Mouse (Mus musculus) hindbrain, embryonic 11.5 days (tissue): ENCODE measurements around the gene Ptprg. TPM values are rescaled to one million over a fixed set of nuclear protein-coding genes. Genes with fewer than 3 reads are reported as not detected.
"Not testable (repeated sequence)": the region's sequence is repeated elsewhere in the genome, so short reads cannot be mapped to it uniquely, and the experiment has no call there.

ENCODE experiments used
- ATAC-seq: fragments of 200-750 bp; cut with Nextera tagmentation; 2 replicates; pipeline ENCODE4 v1.8.0; 2017; ENCODE audit warnings: mild to moderate bottlenecking, moderate TSS enrichment, moderate library complexity; ENCODE audit not compliant: low FRiP score
- DNase-seq: peaks from one replicate; pipeline ENCODE4 v3.0.0-alpha.2; 2015; ENCODE audit warnings: low spot score
- H3K27ac ChIP-seq: fragments of 300-500 bp; sonication (generic); 2 replicates; pipeline ENCODE4 v1.5.1; 2014; ENCODE audit warnings: mild to moderate bottlenecking, low read depth, low read length
- H3K27me3 ChIP-seq: fragments of 300-500 bp; sonication (generic); 2 replicates; pipeline ENCODE4 v1.6.1; 2014; ENCODE audit warnings: mild to moderate bottlenecking, low read length, moderate library complexity, mixed read lengths; ENCODE audit not compliant: control insufficient read depth, insufficient read depth
- H3K36me3 ChIP-seq: fragments of 300-500 bp; sonication (generic); 2 replicates; pipeline ENCODE4 v1.6.1; 2014; ENCODE audit warnings: mild to moderate bottlenecking, low read length, moderate library complexity, mixed read lengths; ENCODE audit not compliant: control insufficient read depth, insufficient read depth
- H3K4me1 ChIP-seq: fragments of 300-500 bp; sonication (generic); replicated peaks from 2 replicates; pipeline ENCODE4 v1.6.1; 2014; ENCODE audit warnings: low read length, mixed read lengths; ENCODE audit not compliant: control insufficient read depth, insufficient read depth
- H3K4me2 ChIP-seq: fragments of 300-500 bp; sonication (generic); replicated peaks from 2 replicates; pipeline ENCODE4 v1.6.1; 2014; ENCODE audit warnings: mild to moderate bottlenecking, low read depth, low read length
- H3K4me3 ChIP-seq: fragments of 300-500 bp; sonication (generic); 2 replicates; pipeline ENCODE4 v1.5.1; 2014; ENCODE audit warnings: low read depth, low read length
- H3K9ac ChIP-seq: fragments of 300-500 bp; sonication (generic); 2 replicates; pipeline ENCODE4 v1.6.1; 2014; ENCODE audit warnings: low read depth, low read length
- H3K9me3 ChIP-seq: fragments of 300-500 bp; sonication (generic); 2 replicates; pipeline ENCODE4 v1.6.1; 2016; ENCODE audit warnings: low read length; ENCODE audit not compliant: control insufficient read depth
- WGBS: fragments of 180-500 bp; shearing (Covaris S2); extraction: QIAGEN DNeasy Blood & Tissue Kit; methylation state at CpG from one replicate; pipeline ENCODE4 v1.1.7; 2014; 5-methylcytosine and 5-hydroxymethylcytosine counted together
- polyA plus RNA-seq: library from polyadenylated mRNA; unstranded; fragments of >200 nt; fragmentation: Nextera tagmentation; extraction: Ambion mirVana; gene quantifications from 2 replicates; pipeline ENCODE4 v1.2.1, GENCODE M21; 2014

Ptprg gene
- polyA plus RNA-seq, 1 experiment from 2014 or later = 45.0 TPM

GRCm38 (mm10) chr14:12047637-12048036 is 494.3 kb downstream of the Ptprg start:
- Histone ChIP-seq H3K36me3 (no peaks in the 10 kb centered on the region), H3K9ac (no peak overlapping the region), H3K27ac (no peak overlapping the region), H3K4me1 (no peaks in the 10 kb centered on the region), H3K9me3 (no peaks in the 10 kb centered on the region), H3K27me3 (no peaks in the 10 kb centered on the region), H3K4me2 (no peak overlapping the region), H3K4me3 (no peak overlapping the region)
- WGBS = 95% methylated on average over 4 of the region's 4 CpGs
- DNase-seq (no peak), ATAC-seq (no peak)

- no peak for ATAC-seq
- 61% methylated on average over 5 of the region's 5 CpGs for WGBS
Measured at GRCm38 (mm10) chr14:12056912-12057524, 503.7 kb downstream of the Ptprg start.

GRCm38 (mm10) chr14:12057856-12058255 is 504.5 kb downstream of the Ptprg start:
- H3K27me3 ChIP-seq = no peaks in the 10 kb centered on the region
- no peak for DNase-seq
- H3K36me3 ChIP-seq = no peaks in the 10 kb centered on the region
- no peak overlapping the region for H3K4me2 ChIP-seq
- WGBS = 94% methylated on average over 2 of the region's 2 CpGs
- H3K9ac ChIP-seq = no peak overlapping the region
- no peak overlapping the region for H3K27ac ChIP-seq
- no peak overlapping the region for H3K4me3 ChIP-seq
- ATAC-seq = no peak
- H3K4me1 ChIP-seq = no peaks in the 10 kb centered on the region
- H3K9me3 ChIP-seq = no peaks in the 10 kb centered on the region

More at GRCm38 (mm10) chr14:12056912-12057524, 503.7 kb downstream of the Ptprg start:
- DNase-seq = no peak
- Histone ChIP-seq H3K4me2 (no peak overlapping the region), H3K27me3 (no peaks in the 10 kb centered on the region), H3K4me3 (no peak overlapping the region), H3K36me3 (no peaks in the 10 kb centered on the region), H3K9ac (no peak overlapping the region), H3K27ac (no peak overlapping the region), H3K9me3 (no peaks in the 10 kb centered on the region), H3K4me1 (no peaks in the 10 kb centered on the region)

- 97% methylated on average over 7 of the region's 7 CpGs for WGBS
- no peak overlapping the region for H3K4me3 ChIP-seq
- no peak for ATAC-seq
Measured at GRCm38 (mm10) chr14:12059149-12059548, 505.8 kb downstream of the Ptprg start.

GRCm38 (mm10) chr14:12061313-12061712 is 508.0 kb downstream of the Ptprg start:
- H3K4me1 ChIP-seq, ATAC-seq, H3K27ac ChIP-seq, DNase-seq, H3K36me3 ChIP-seq, H3K4me2 ChIP-seq, H3K9me3 ChIP-seq, H3K27me3 ChIP-seq, H3K4me3 ChIP-seq, H3K9ac ChIP-seq: not testable (repeated sequence)
- WGBS = 92% methylated on average over 2 of the region's 2 CpGs

More at GRCm38 (mm10) chr14:12059149-12059548, 505.8 kb downstream of the Ptprg start:
- H3K9me3 ChIP-seq = no peaks in the 10 kb centered on the region
- H3K4me1 ChIP-seq = no peaks in the 10 kb centered on the region
- no peaks in the 10 kb centered on the region for H3K27me3 ChIP-seq
- no peak overlapping the region for H3K27ac ChIP-seq
- H3K9ac ChIP-seq = no peak overlapping the region
- no peak for DNase-seq
- no peaks in the 10 kb centered on the region for H3K36me3 ChIP-seq
- no peak overlapping the region for H3K4me2 ChIP-seq

GRCm38 (mm10) chr14:12062628-12063360 is 509.5 kb downstream of the Ptprg start:
- no peak overlapping the region for H3K4me3 ChIP-seq
- no peaks in the 10 kb centered on the region for H3K9me3 ChIP-seq
- H3K36me3 ChIP-seq = no peaks in the 10 kb centered on the region
- no peak for ATAC-seq
- DNase-seq = no peak
- no peak overlapping the region for H3K4me2 ChIP-seq
- no peaks in the 10 kb centered on the region for H3K4me1 ChIP-seq
- 90% methylated on average over 7 of the region's 7 CpGs for WGBS
- H3K27ac ChIP-seq = no peak overlapping the region
- no peaks in the 10 kb centered on the region for H3K27me3 ChIP-seq
- no peak overlapping the region for H3K9ac ChIP-seq

GRCm38 (mm10) chr14:12065001-12065400 is 511.7 kb downstream of the Ptprg start:
- no peaks in the 10 kb centered on the region for H3K4me1 ChIP-seq
- H3K4me2 ChIP-seq = no peak overlapping the region
- DNase-seq (no peak), ATAC-seq (no peak)
- no peak overlapping the region for H3K27ac ChIP-seq
- WGBS = 60% methylated on average over 1 of the region's 1 CpGs
- H3K9ac ChIP-seq = no peak overlapping the region
- H3K36me3 ChIP-seq = no peaks in the 10 kb centered on the region
- H3K27me3 ChIP-seq = no peaks in the 10 kb centered on the region
- no peaks in the 10 kb centered on the region for H3K9me3 ChIP-seq
- no peak overlapping the region for H3K4me3 ChIP-seq

- Histone ChIP-seq H3K27me3 (no peaks in the 10 kb centered on the region), H3K27ac (no peak overlapping the region), H3K36me3 (no peaks in the 10 kb centered on the region), H3K4me1 (no peaks in the 10 kb centered on the region), H3K4me2 (no peak overlapping the region), H3K4me3 (no peak overlapping the region), H3K9me3 (no peaks in the 10 kb centered on the region), H3K9ac (no peak overlapping the region)
- 75% methylated on average over 2 of the region's 2 CpGs for WGBS
- ATAC-seq (no peak), DNase-seq (no peak)
Measured at GRCm38 (mm10) chr14:12065736-12066135, 512.4 kb downstream of the Ptprg start.

GRCm38 (mm10) chr14:12069707-12070106 is 516.4 kb downstream of the Ptprg start:
- 90% methylated on average over 12 of the region's 12 CpGs for WGBS
- ATAC-seq (no peak), DNase-seq (no peak)
- H3K4me2 ChIP-seq = no peak overlapping the region
- no peaks in the 10 kb centered on the region for H3K27me3 ChIP-seq
- no peaks in the 10 kb centered on the region for H3K4me1 ChIP-seq
- H3K36me3 ChIP-seq = no peaks in the 10 kb centered on the region
- no peak overlapping the region for H3K9ac ChIP-seq
- no peak overlapping the region for H3K27ac ChIP-seq
- H3K4me3 ChIP-seq = no peak overlapping the region
- H3K9me3 ChIP-seq = no peaks in the 10 kb centered on the region
